Mouse (Mus musculus) limb, embryonic 14.5 days (tissue): ENCODE data around the gene Nelfa. TPM values are rescaled to one million over a fixed set of nuclear protein-coding genes. Genes with fewer than 3 reads are reported as not detected.
A peak's percentile ranks its signal among the peaks of the same experiment; 100 is the strongest.

Source experiments
- ATAC-seq: fragments of 200-750 bp; cut with Nextera tagmentation; 2 replicates; pipeline ENCODE4 v1.8.0; 2017; ENCODE audit warnings: low read depth, moderate number of reproducible peaks, moderate TSS enrichment; ENCODE audit not compliant: low FRiP score
- DNase-seq: peaks from one replicate; pipeline ENCODE4 v3.0.0-alpha.2; 2015; ENCODE audit warnings: low spot score
- H3K27ac ChIP-seq: fragments of 300-500 bp; sonication (generic); replicated peaks from 2 replicates; pipeline ENCODE4 v1.5.1; 2014; ENCODE audit warnings: low read depth, mild to moderate bottlenecking, low read length, moderate library complexity, mixed read lengths
- H3K27me3 ChIP-seq: fragments of 300-500 bp; sonication (generic); 2 replicates; pipeline ENCODE4 v1.6.1; 2014; ENCODE audit warnings: low read length, mixed read lengths; ENCODE audit not compliant: control insufficient read depth, insufficient read depth
- H3K36me3 ChIP-seq: fragments of 300-500 bp; sonication (generic); 2 replicates; pipeline ENCODE4 v1.6.1; 2014; ENCODE audit warnings: mild to moderate bottlenecking, low read length, moderate library complexity, mixed read lengths; ENCODE audit not compliant: control insufficient read depth, insufficient read depth
- H3K4me1 ChIP-seq: fragments of 300-500 bp; sonication (generic); 2 replicates; pipeline ENCODE4 v1.6.1; 2014; ENCODE audit warnings: antibody characterized with exemption, low read length, mixed read lengths; ENCODE audit not compliant: control insufficient read depth, insufficient read depth
- H3K4me2 ChIP-seq: fragments of 300-500 bp; sonication (generic); replicated peaks from 2 replicates; pipeline ENCODE4 v1.6.1; 2014; ENCODE audit warnings: low read depth, mild to moderate bottlenecking, low read length, moderate library complexity; ENCODE audit not compliant: severe bottlenecking
- H3K4me3 ChIP-seq: fragments of 300-500 bp; sonication (generic); replicated peaks from 2 replicates; pipeline ENCODE4 v1.5.1; 2014; ENCODE audit warnings: low read length
- H3K9ac ChIP-seq: fragments of 300-500 bp; sonication (generic); 2 replicates; pipeline ENCODE4 v1.6.1; 2014; ENCODE audit warnings: mild to moderate bottlenecking, low read depth, low read length, moderate library complexity; ENCODE audit not compliant: severe bottlenecking
- H3K9me3 ChIP-seq: fragments of 300-500 bp; sonication (generic); 2 replicates; pipeline ENCODE4 v1.6.1; 2016; ENCODE audit warnings: low read length; ENCODE audit not compliant: control insufficient read depth
- POLR2A ChIP-seq: fragments of 200-500 bp; IDR thresholded peaks from 2 replicates; pipeline ENCODE4 v1.8.0; 2012; ENCODE audit warnings: inconsistent platforms, mild to moderate bottlenecking, moderate library complexity, borderline replicate concordance; ENCODE audit not compliant: insufficient read depth, insufficient read length; ENCODE audit errors: extremely low read depth
- WGBS: fragments of 180-500 bp; shearing (Covaris S2); extraction: QIAGEN DNeasy Blood & Tissue Kit; methylation state at CpG from one replicate; pipeline ENCODE4 v1.1.7; 2014; 5-methylcytosine and 5-hydroxymethylcytosine counted together
- polyA plus RNA-seq, 2 experiments: library from polyadenylated mRNA; depleted of rRNA in 1 of 2; stranded (reverse) in 1 of 2; unstranded in 1 of 2; fragments of >200 nt; fragmentation: Nextera tagmentation in 1 of 2; extraction: Ambion mirVana in 1 of 2; gene quantifications; 2 replicates each; pipeline versions ENCODE4 v1.2.1 to v1.2.3; 2012 to 2014

Nelfa gene
- polyA plus RNA-seq, 2 experiments = 53.3 to 70.0 TPM

DNA sequence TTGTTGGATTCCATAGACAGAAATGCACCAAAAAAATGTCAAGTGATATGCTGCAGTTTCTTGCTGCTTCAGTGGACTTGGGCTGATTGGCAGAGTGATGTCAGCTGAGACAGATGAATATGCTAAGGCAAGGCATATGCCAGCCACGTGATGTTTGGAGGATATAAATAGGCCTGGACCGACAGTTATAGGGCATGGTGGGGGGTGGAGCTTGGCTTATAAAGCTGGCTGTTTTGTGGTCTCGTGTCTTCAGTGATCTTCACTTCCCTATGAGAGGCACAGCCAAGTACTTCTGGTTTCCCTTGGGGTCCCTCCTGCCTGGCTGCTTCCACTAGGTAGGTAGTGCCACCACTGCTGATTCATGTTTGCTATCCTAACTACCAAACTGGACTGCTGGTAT lies 2.2 kb upstream of the Nelfa start:
- no peak overlapping the region for H3K27ac ChIP-seq
- no peaks in the 10 kb centered on the region for H3K27me3 ChIP-seq
- DNase-seq (no peak), ATAC-seq (no peak)
- H3K4me3 ChIP-seq = no peak overlapping the region
- H3K9me3 ChIP-seq = 0 out of 2 replicates have a peak, but pooled peaks cover 3% of the 10 kb centered on the region
- 80% methylated on average over 3 of the region's 3 CpGs for WGBS
- peaks cover 15% of the 10 kb centered on the region for H3K4me1 ChIP-seq
- no peak overlapping the region for H3K9ac ChIP-seq
- H3K36me3 ChIP-seq = peaks cover 7% of the 10 kb centered on the region; the same call in 1 of the 2 replicates
- no peak overlapping the region for H3K4me2 ChIP-seq
- TF ChIP-seq POLR2A = no peak

DNA sequence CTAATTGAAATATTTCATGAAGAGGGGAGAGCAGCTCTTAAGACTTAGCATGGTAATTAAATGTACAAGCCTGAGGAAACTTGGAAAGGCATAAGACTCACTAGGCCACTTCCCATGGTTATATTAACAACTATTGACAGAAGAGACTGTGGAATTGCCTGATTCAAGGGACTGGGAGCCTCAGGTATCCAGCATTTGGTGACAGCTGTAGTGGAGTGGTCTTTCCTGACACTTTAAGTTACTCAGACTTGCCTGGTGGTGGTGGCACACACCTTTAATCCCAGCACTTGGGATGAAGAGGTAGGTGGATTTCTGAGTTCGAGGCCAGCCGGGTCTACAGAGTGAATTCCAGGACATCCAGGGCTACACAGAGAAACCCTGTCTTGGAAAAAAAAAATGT lies 1.0 kb upstream of the Nelfa start:
- H3K27me3 ChIP-seq = no peaks in the 10 kb centered on the region
- no peak overlapping the region for H3K27ac ChIP-seq
- DNase-seq = no peak
- no peak for TF ChIP-seq POLR2A
- peak overlapping the region; percentile 77 for H3K4me2 ChIP-seq
- H3K4me3 ChIP-seq = peak overlapping the region; percentile 87
- WGBS = 91% methylated on average over 2 of the region's 2 CpGs
- peaks cover 15% of the 10 kb centered on the region for H3K4me1 ChIP-seq
- 0 out of 2 replicates have a peak, but pooled peaks cover 2% of the 10 kb centered on the region for H3K9me3 ChIP-seq
- peak overlapping the region; percentile 72; the same call in 1 of the 2 replicates for H3K9ac ChIP-seq
- H3K36me3 ChIP-seq = peaks cover 8% of the 10 kb centered on the region; the same call in 1 of the 2 replicates
- no peak for ATAC-seq

DNA sequence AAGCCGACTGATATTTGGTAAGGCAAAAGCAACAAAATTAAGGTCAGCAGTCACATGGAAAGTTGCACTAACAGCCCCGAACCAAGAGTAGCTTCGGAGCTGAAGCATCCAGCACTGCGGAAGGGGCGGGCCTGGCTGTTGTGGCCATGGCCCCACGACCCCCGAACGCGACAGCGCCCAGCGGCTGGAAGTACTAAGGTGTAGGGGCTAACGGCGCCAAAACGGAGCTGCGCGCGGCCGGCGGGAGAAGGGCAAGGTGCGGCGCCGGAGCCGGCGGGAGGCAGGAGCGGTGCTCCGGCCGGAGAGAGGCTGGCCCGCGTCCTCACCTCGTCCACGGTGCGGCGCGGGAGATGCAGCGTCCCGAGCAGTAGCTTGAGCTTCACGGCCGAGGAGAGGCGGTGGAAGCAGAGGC lies 507 bp downstream of the Nelfa start:
- DNase-seq (peak; percentile 37), ATAC-seq (peak; percentile 56)
- Histone ChIP-seq H3K4me1 (peaks cover 15% of the 10 kb centered on the region), H3K27me3 (no peaks in the 10 kb centered on the region), H3K9ac (peak overlapping the region; percentile 93), H3K27ac (peak overlapping the region; percentile 94), H3K36me3 (peaks cover 9% of the 10 kb centered on the region; the same call in 1 of the 2 replicates), H3K9me3 (no peaks in the 10 kb centered on the region), H3K4me2 (peak overlapping the region; percentile 55), H3K4me3 (peak overlapping the region; percentile 87)
- no peak for TF ChIP-seq POLR2A
- WGBS = under 1% methylated on average over 36 of the region's 39 CpGs

DNA sequence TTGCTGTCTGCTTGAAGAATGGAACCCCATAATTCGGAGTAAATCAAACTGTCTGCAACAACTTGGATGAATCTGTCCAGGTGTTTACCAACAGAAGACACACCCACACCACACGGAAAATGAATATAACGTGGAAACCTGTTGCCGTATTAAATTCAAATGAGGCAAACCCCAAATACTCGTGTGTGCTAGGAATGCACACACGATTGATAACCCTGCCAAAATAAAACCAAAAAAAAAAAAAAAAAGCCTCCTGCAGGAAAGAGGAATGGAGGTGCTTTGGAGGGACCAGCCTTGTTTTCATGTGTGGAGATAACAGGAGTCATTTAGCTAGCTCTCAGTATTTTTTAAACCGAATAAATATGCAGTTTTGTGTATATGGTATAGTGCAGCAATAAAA lies 1.3 kb downstream of the Nelfa start:
- 77% methylated on average over 7 of the region's 7 CpGs for WGBS
- TF ChIP-seq POLR2A = no peak
- H3K36me3 ChIP-seq = peaks cover 13% of the 10 kb centered on the region
- H3K27me3 ChIP-seq = no peaks in the 10 kb centered on the region
- 0 out of 2 replicates have a peak overlapping the region, but pooled peaks have one; percentile 93 for H3K9ac ChIP-seq
- H3K27ac ChIP-seq = no peak overlapping the region
- DNase-seq (no peak), ATAC-seq (no peak)
- H3K4me3 ChIP-seq = peak overlapping the region; percentile 87
- H3K9me3 ChIP-seq = no peaks in the 10 kb centered on the region
- H3K4me2 ChIP-seq = peak overlapping the region; percentile 55
- H3K4me1 ChIP-seq = peaks cover 15% of the 10 kb centered on the region

DNA sequence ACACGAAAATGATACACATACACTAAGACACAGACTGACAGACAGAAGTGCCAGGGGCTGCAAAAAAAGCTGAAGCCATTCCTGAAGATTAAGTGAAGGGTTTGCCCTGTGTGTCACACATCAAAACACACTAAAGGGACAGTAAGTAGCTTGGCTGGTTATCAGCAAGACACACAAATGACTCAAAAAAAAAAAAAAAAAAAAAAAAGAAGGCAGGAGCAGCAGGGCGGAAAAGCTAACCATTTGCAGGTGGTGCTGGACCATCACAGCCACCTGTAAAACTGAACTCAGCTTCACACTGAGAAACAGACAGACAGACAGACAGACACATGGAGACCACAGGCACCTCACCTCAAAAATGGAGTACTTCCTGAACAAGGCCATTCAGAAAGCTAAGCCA lies 2.1 kb downstream of the Nelfa start:
- no peak for TF ChIP-seq POLR2A
- H3K4me2 ChIP-seq = peak overlapping the region; percentile 55
- DNase-seq (no peak), ATAC-seq (no peak)
- H3K4me3 ChIP-seq = 0 out of 2 replicates have a peak overlapping the region, but pooled peaks have one; percentile 87
- H3K27ac ChIP-seq = no peak overlapping the region
- peaks cover 14% of the 10 kb centered on the region for H3K36me3 ChIP-seq
- H3K9ac ChIP-seq = no peak overlapping the region
- peaks cover 15% of the 10 kb centered on the region for H3K4me1 ChIP-seq
- 95% methylated on average over 2 of the region's 2 CpGs for WGBS
- H3K27me3 ChIP-seq = no peaks in the 10 kb centered on the region
- no peaks in the 10 kb centered on the region for H3K9me3 ChIP-seq

DNA sequence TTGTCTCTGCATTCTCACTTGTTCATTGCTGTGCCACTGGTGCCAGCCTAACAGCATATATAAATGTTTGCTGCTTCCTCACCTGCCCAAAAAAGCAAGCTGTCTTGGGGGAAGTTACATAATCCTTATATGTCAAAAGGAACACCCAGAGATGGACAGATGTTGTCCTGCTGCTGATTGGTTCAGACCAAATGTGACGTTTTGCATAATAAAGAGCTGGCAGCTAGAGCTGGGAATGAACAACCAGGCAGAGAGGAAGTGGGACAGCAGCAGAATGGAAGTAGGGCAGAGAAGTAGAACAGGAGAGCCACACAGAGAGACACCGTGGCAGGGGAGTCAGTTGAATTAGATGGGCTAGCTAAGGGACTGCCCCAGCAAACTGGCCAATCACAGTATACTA lies 3.8 kb downstream of the Nelfa start:
- Histone ChIP-seq H3K27ac (no peak overlapping the region), H3K36me3 (peaks cover 21% of the 10 kb centered on the region), H3K9ac (no peak overlapping the region), H3K4me1 (peaks cover 15% of the 10 kb centered on the region), H3K9me3 (no peaks in the 10 kb centered on the region), H3K4me2 (no peak overlapping the region), H3K4me3 (no peak overlapping the region), H3K27me3 (no peaks in the 10 kb centered on the region)
- TF ChIP-seq POLR2A = no peak
- DNase-seq = no peak
- 78% methylated on average over 2 of the region's 2 CpGs for WGBS
- ATAC-seq = no peak
